Mouse (Mus musculus): Measurements from ENCODE around the gene Fam69a. TPM values are rescaled to one million over a fixed set of nuclear protein-coding genes. Genes with fewer than 3 reads are reported as not detected.
"Not testable (repeated sequence)": the region's sequence is repeated elsewhere in the genome, so short reads cannot be mapped to it uniquely, and the experiment has no call there.

Gene Fam69a
- total and polyA plus RNA-seq, 2 experiments from 2014 or later = 16.2 to 77.4 TPM

GRCm38 (mm10) chr5:107977640-107978288 is 9.1 kb downstream of the Fam69a start:
- TF ChIP-seq CTCF (IDR thresholded peaks at IDR 0.05) = no peak
- Histone ChIP-seq H3K9me3 (ENCODE audit: low read length) (no peaks in the 10 kb centered on the region), H3K4me1 (ENCODE audit: insufficient read depth, low read length) (no peaks in the 10 kb centered on the region), H3K36me3 (ENCODE audit: insufficient read depth, low read length) (no peaks in the 10 kb centered on the region), H3K27me3 (ENCODE audit: insufficient read depth, low read length) (no peaks in the 10 kb centered on the region), H3K27ac (ENCODE audit: low read depth, low read length) (no peak overlapping the region), H3K9ac (replicated peaks; ENCODE audit: low read length, poor library complexity, severe bottlenecking) (no peak overlapping the region), H3K4me2 (ENCODE audit: low read depth, low read length, poor library complexity, severe bottlenecking) (no peak overlapping the region), H3K4me3 (ENCODE audit: low read depth, low read length) (no peak overlapping the region)
- ATAC-seq (ENCODE audit: low FRiP score) = no peak
- DNase-seq (ENCODE audit: low spot score) = no peak
- 81% methylated on average over 3 of the region's 3 CpGs for WGBS

GRCm38 (mm10) chr5:107973310-107973709 is 13.6 kb downstream of the Fam69a start:
- no peak overlapping the region for H3K9ac ChIP-seq (replicated peaks; ENCODE audit: low read length, poor library complexity, severe bottlenecking)
- no peaks in the 10 kb centered on the region for H3K36me3 ChIP-seq (ENCODE audit: insufficient read depth, low read length)
- DNase-seq (ENCODE audit: low spot score) = no peak
- no peaks in the 10 kb centered on the region for H3K27me3 ChIP-seq (ENCODE audit: insufficient read depth, low read length)
- no peak overlapping the region for H3K27ac ChIP-seq (ENCODE audit: low read depth, low read length)
- no peak overlapping the region for H3K4me3 ChIP-seq (ENCODE audit: low read depth, low read length)
- H3K4me2 ChIP-seq (ENCODE audit: low read depth, low read length, poor library complexity, severe bottlenecking) = no peak overlapping the region
- H3K4me1 ChIP-seq (ENCODE audit: insufficient read depth, low read length) = no peaks in the 10 kb centered on the region
- no peaks in the 10 kb centered on the region for H3K9me3 ChIP-seq (ENCODE audit: low read length)
- WGBS = 66% methylated on average over 2 of the region's 2 CpGs
- no peak for TF ChIP-seq CTCF (IDR thresholded peaks at IDR 0.05)
- ATAC-seq (ENCODE audit: low FRiP score) = no peak

DNA sequence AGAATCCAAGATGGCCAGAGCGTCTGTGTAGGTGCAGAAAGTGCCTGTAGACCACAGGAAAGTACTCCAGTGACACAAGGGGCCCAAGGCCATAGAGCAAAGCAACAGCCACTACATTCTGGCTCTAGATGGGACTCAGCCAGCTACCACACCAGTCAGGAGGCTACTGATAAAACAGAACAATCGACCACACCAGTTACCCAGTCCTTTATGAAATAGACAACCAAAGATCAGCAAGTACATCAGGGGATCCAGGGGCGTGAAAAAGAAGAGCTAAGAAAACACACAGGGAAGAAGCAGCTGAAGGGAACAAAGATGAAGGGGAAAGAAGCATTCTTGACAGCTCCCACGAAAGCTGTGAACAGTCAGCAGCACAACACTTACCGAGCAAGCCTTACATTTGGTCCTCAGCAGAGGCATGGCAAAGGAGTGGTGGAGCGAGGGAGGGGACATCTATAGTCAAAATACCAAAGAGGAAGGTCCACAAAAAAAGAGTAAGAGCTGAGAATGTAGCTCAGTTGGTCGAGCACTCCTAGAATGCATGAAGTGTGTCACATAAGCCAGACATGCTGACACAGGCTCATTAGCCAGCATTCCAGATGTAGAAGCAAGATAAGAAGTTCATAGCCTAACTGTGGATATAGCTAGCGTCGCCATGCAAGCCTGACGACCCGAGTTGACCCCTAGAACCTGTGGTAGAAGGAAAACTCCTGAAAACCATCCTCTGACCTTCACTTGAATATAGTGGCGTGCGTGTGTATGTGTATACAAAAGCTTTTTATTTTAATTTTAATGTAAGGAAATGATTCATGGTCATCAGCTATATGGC is 14.2 kb downstream of the Fam69a start:
- no peaks in the 10 kb centered on the region for H3K4me1 ChIP-seq (ENCODE audit: insufficient read depth, low read length)
- H3K27ac ChIP-seq (ENCODE audit: low read depth, low read length) = no peak overlapping the region
- H3K9ac ChIP-seq (replicated peaks; ENCODE audit: low read length, poor library complexity, severe bottlenecking) = no peak overlapping the region
- ATAC-seq (ENCODE audit: low FRiP score) = no peak
- H3K4me3 ChIP-seq (ENCODE audit: low read depth, low read length) = no peak overlapping the region
- H3K9me3 ChIP-seq (ENCODE audit: low read length) = no peaks in the 10 kb centered on the region
- H3K27me3 ChIP-seq (ENCODE audit: insufficient read depth, low read length) = no peaks in the 10 kb centered on the region
- H3K4me2 ChIP-seq (ENCODE audit: low read depth, low read length, poor library complexity, severe bottlenecking) = no peak overlapping the region
- WGBS = 84% methylated on average over 13 of the region's 13 CpGs
- no peaks in the 10 kb centered on the region for H3K36me3 ChIP-seq (ENCODE audit: insufficient read depth, low read length)
- DNase-seq (ENCODE audit: low spot score) = no peak
- no peak for TF ChIP-seq CTCF (IDR thresholded peaks at IDR 0.05)

DNA sequence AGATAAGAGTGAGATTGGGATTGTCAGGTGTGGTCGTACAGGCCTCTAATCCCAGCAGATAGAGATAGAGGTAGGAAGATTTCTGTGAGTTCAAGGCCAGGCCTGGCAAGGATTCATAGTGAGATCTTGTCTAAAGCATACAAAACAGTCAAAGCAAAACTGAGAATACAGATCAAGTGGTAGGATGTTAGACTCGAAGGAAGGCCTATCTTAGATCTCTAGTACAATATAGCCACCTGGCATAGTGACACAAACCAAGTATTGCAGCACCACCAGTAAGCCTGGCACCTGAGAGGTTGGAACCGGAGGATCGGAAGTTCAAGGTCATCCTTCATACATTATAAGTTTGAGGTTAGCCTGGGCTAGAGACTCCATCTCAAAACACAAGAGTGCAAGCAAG is 15.8 kb downstream of the Fam69a start:
- no peaks in the 10 kb centered on the region for H3K9me3 ChIP-seq (ENCODE audit: low read length)
- no peaks in the 10 kb centered on the region for H3K4me1 ChIP-seq (ENCODE audit: insufficient read depth, low read length)
- no peak overlapping the region for H3K9ac ChIP-seq (replicated peaks; ENCODE audit: low read length, poor library complexity, severe bottlenecking)
- no peaks in the 10 kb centered on the region for H3K27me3 ChIP-seq (ENCODE audit: insufficient read depth, low read length)
- no peak overlapping the region for H3K27ac ChIP-seq (ENCODE audit: low read depth, low read length)
- H3K4me2 ChIP-seq (ENCODE audit: low read depth, low read length, poor library complexity, severe bottlenecking) = no peak overlapping the region
- H3K36me3 ChIP-seq (ENCODE audit: insufficient read depth, low read length) = no peaks in the 10 kb centered on the region
- 88% methylated on average over 4 of the region's 4 CpGs for WGBS
- ATAC-seq (ENCODE audit: low FRiP score) (no peak), DNase-seq (ENCODE audit: low spot score) (no peak)
- H3K4me3 ChIP-seq (ENCODE audit: low read depth, low read length) = no peak overlapping the region
- no peak for TF ChIP-seq CTCF (IDR thresholded peaks at IDR 0.05)

GRCm38 (mm10) chr5:107969818-107970217 is 17.1 kb downstream of the Fam69a start:
- not testable (repeated sequence) for H3K36me3 ChIP-seq (ENCODE audit: insufficient read depth, low read length); H3K9me3 ChIP-seq (ENCODE audit: low read length); H3K9ac ChIP-seq (replicated peaks; ENCODE audit: low read length, poor library complexity, severe bottlenecking); DNase-seq (ENCODE audit: low spot score); H3K4me2 ChIP-seq (ENCODE audit: low read depth, low read length, poor library complexity, severe bottlenecking); H3K27ac ChIP-seq (ENCODE audit: low read depth, low read length); H3K4me1 ChIP-seq (ENCODE audit: insufficient read depth, low read length); ATAC-seq (ENCODE audit: low FRiP score); H3K27me3 ChIP-seq (ENCODE audit: insufficient read depth, low read length); H3K4me3 ChIP-seq (ENCODE audit: low read depth, low read length)
- 89% methylated on average over 1 of the region's 1 CpGs for WGBS

DNA sequence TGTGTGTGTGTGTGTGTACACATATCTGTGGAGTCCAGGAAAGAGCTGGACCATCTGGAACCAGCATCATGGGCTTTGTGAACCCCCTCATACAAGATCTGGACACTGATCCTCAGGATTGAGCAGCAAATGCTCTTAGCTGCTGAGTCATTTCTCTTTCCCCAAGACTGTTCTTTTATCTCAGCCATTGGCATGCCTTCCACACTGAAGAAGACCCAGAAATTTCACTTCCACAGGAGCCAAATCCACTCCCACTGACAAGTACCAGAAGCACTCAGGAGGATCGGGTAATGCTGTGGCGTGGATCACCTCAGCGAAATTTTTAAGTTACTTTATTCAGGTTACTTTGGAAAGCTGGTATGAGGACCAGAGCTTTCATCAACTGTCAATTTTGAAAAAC is 18.8 kb downstream of the Fam69a start:
- DNase-seq (ENCODE audit: low spot score) (no peak), ATAC-seq (ENCODE audit: low FRiP score) (no peak)
- WGBS = 96% methylated on average over 3 of the region's 3 CpGs
- Histone ChIP-seq H3K4me2 (ENCODE audit: low read depth, low read length, poor library complexity, severe bottlenecking) (no peak overlapping the region), H3K4me3 (ENCODE audit: low read depth, low read length) (no peak overlapping the region), H3K9me3 (ENCODE audit: low read length) (no peaks in the 10 kb centered on the region), H3K27ac (ENCODE audit: low read depth, low read length) (no peak overlapping the region), H3K4me1 (ENCODE audit: insufficient read depth, low read length) (no peaks in the 10 kb centered on the region), H3K36me3 (ENCODE audit: insufficient read depth, low read length) (no peaks in the 10 kb centered on the region), H3K27me3 (ENCODE audit: insufficient read depth, low read length) (no peaks in the 10 kb centered on the region), H3K9ac (replicated peaks; ENCODE audit: low read length, poor library complexity, severe bottlenecking) (no peak overlapping the region)
- TF ChIP-seq CTCF (IDR thresholded peaks at IDR 0.05) = no peak
